In the genomic region with DNA sequence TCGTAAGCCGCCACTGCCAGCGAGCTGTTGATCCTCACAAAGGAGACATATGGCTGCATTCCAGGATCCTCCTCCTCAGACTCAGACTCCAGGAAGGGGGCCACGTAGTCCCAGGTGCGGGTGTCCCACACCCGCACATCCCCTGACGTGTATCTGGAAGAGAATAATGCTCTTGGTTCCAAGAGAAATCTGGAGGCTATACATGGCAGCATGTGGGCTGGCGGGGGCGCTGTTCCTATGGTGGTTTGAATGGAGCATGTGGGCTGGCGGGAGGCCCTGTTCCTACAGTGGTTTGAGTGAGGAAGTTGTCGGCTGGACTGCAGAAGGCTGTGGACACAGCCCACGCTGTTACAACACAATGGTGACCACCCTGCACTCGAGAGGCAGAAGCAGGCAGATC, we compare ENCODE assay signal across 11 mouse cellular contexts. TPM values are rescaled to one million over a fixed set of nuclear protein-coding genes. Genes with fewer than 3 reads are reported as not detected.
DNase-seq lines count a peak whose midpoint lies in the region; ATAC-seq lines count a peak whose summit lies in the region.
"Had no signal": no experiment of that assay in that cellular context is flagged by ENCODE, and none has a peak within 500 bp of the region (broad histone marks: within the 10 kb centered on the region; RNA-seq: fewer than 3 reads in every experiment).

No protein-coding gene starts in this region.

- no peak for ATAC-seq in erythroblast, adult 5-6 weeks (replicated peaks; ENCODE audit: low FRiP score, poor library complexity, severe bottlenecking)

- intact Hi-C loops in gastrocnemius, postnatal 14 days (cut with DNase I; ENCODE audit: low total_unique reads): loop anchor here (10.0 kb wide), 1 partner anchor 51 kb away; a partner anchor contains a TSS

- DNase-seq in gastrocnemius, postnatal 14 days: peak; percentile 29
- DNase-seq in gastrocnemius, adult 18-20 months (ENCODE audit: low spot score): no peak
- peak; percentile 46 to 77 for DNase-seq in cerebellum, postnatal 14 days
- DNase-seq in layer of hippocampus, adult 8-10 months (ENCODE audit: low spot score in 2 of 2): peak; percentile 79 to 81
- DNase-seq in right cerebral cortex, adult 18-20 months: peak; percentile 89
- DNase-seq in adrenal gland, postnatal 36 days: no peak
- no peak for DNase-seq in kidney, postnatal 10 days
- DNase-seq: heart, postnatal 14 days; lung, postnatal 4 days had no signal

RNA-seq across cellular contexts. Expression of a gene that starts 41.6 kb away (rescaled TPM):
- total RNA-seq in gastrocnemius, postnatal 14 days (2021): 10 to 100 TPM; 24.0 to 27.1 TPM
- total RNA-seq in gastrocnemius, adult 18-20 months (2021): 10 to 100 TPM; 20.5 to 21.1 TPM
- 10 to 100 TPM; 34.1 to 35.7 (median 35.1) TPM for total RNA-seq in layer of hippocampus, adult 8-10 months (2022)
- 2.1 and 2.9 TPM in 2 replicates for total RNA-seq in erythroblast, adult 5-6 weeks (2015; ENCODE audit: low replicate concordance)
- 3.1 and 4.4 TPM in 2 replicates for total RNA-seq in erythroblast, adult 5-6 weeks (2017; ENCODE audit: low replicate concordance)
- 10 to 100 TPM; 45.1 to 51.4 TPM for total RNA-seq in adrenal gland, postnatal 36 days (2021)

RNA-seq across cellular contexts. Expression of a gene that starts 50.8 kb away (rescaled TPM):
- under 1 TPM; 0.09 to 0.25 TPM for total RNA-seq in gastrocnemius, postnatal 14 days (2021)
- under 1 TPM; 0.12 to 0.21 TPM for total RNA-seq in gastrocnemius, adult 18-20 months (2021)
- 10 to 100 TPM; 24.6 to 32.6 (median 28.6) TPM for total RNA-seq in layer of hippocampus, adult 8-10 months (2022)
- not detected in 2 replicates for total RNA-seq in erythroblast, adult 5-6 weeks (2015; ENCODE audit: low replicate concordance)
- not detected in 2 replicates for total RNA-seq in erythroblast, adult 5-6 weeks (2017; ENCODE audit: low replicate concordance)
- under 1 TPM in 1 of 2 experiments, not detected in 1; 0.07 TPM for total RNA-seq in adrenal gland, postnatal 36 days (2021)
- total RNA-seq: neutrophil, adult 5-6 weeks had no signal

Comparison
In these comparisons a context has a peak if more than half of its experiments do, and no peak if none do; other contexts are left out.
1. DNase-seq: peak in gastrocnemius, postnatal 14 days (single experiment), cerebellum, postnatal 14 days (2 of 2), layer of hippocampus, adult 8-10 months (2 of 2) and right cerebral cortex, adult 18-20 months (single experiment); none in gastrocnemius, adult 18-20 months (single experiment), adrenal gland, postnatal 36 days (0 of 2) and kidney, postnatal 10 days (single experiment).
2. RNA of a gene that starts 50.8 kb away (total RNA-seq): 24.6 to 32.6 TPM in layer of hippocampus, adult 8-10 months; 0.09 to 0.25 TPM in gastrocnemius, postnatal 14 days, 0.12 to 0.21 TPM in gastrocnemius, adult 18-20 months, 0.07 TPM in adrenal gland, postnatal 36 days and not detected in erythroblast, adult 5-6 weeks; every median in the first group is over 10 times any median in the second.